Mouse (Mus musculus) kidney, adult 2 months (tissue): ENCODE measurements around the gene Cd79b.

Experiments used
- CTCF ChIP-seq: fragments of 200-500 bp; conservative IDR thresholded peaks from 2 replicates; pipeline ENCODE4 v1.5.1; 2011; ENCODE audit warnings: low read depth, mild to moderate bottlenecking, control low read depth, low read length, moderate library complexity, mixed read lengths; ENCODE audit not compliant: insufficient read depth, insufficient read length
- POLR2A ChIP-seq: fragments of 200-500 bp; IDR thresholded peaks from one replicate; pipeline ENCODE4 v1.6.1; 2011; ENCODE audit warnings: low read depth, low read length, control low read depth

DNA sequence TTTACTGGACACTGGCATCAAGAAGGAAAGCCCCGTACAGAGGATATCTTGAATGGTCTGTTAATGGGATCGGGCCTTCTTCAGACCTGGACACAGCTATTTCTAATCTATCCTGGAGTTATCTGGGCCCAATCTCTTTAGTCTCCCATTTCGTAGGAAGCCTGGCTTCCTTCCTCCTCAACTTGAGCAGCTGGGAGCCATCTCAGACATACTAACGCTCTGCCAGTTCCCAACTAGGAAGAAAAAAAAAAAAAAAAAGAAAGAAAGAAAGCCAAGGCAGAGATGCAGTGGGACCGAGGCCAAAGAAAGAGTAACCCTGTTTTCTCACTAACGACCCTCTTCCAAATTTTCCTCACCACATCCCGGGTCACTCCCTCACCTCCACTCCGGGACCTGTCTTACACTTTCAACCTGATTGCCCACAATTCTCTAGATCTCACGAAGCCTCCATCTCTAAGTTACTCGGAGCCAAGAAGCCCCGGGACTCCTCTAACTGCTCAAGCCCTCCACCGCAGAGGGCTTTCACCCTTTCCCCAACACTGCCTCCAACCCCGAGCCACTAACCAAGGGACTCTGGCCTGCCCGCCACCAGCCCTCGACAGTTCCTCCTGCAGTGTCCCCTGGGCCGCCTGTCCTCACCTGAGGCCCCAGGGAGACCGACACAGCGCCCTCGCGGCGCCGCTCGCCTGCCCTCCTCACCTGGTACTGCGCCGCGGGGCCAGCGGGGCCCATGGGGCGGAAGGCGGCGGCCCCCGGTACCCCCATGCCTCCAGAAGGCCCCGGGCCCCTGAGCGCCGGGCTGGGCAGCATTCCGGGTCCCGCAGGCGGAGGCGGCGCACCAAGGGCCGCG, 42.5 kb downstream of the Cd79b start:
- TF ChIP-seq CTCF (no peak), POLR2A (no peak)
